9 mouse cellular contexts compared by ENCODE assay signal in genomic region chr8:11701033-11701362, GRCm38 (mm10). TPM values are rescaled to one million over a fixed set of nuclear protein-coding genes. Genes with fewer than 3 reads are reported as not detected.
A peak's percentile ranks its signal among the peaks of the same experiment; 100 is the strongest.
DNase-seq lines count a peak whose midpoint lies in the region; ATAC-seq lines count a peak whose summit lies in the region.
"Had no signal": no experiment of that assay in that cellular context is flagged by ENCODE, and none has a peak within 500 bp of the region (broad histone marks: within the 10 kb centered on the region; RNA-seq: fewer than 3 reads in every experiment).

1700016D06Rik (minus strand) TSS chr8:11701063.

- intact Hi-C loops in heart, postnatal 25 days (cut with DNase I) = loop anchor here (2.0 to 5.0 kb wide), 4 partner anchors 69 to 194 kb away; no protein-coding TSS in a partner anchor
- intact Hi-C loops in left cerebral cortex, postnatal 4 days (cut with DNase I) = loop anchor here (10.0 kb wide), 1 partner anchor 146 kb away; the partner anchor contains the start of genes Cars2 and Ing1

- H3K4me1 ChIP-seq in heart, embryonic 15.5 days (replicated peaks) = peaks cover 13% of the 10 kb centered on the region
- H3K4me1 ChIP-seq in embryonic facial prominence, embryonic 11.5 days (ENCODE audit: control insufficient read depth, insufficient read depth, low read length) = no peaks in the 10 kb centered on the region
- H3K4me1 ChIP-seq in hindbrain, embryonic 16.5 days (ENCODE audit: control insufficient read depth, insufficient read depth, low read depth, low read length) = peaks cover 4% of the 10 kb centered on the region; the same call in 1 of the 2 replicates
- H3K4me1 ChIP-seq in midbrain, embryonic 14.5 days (ENCODE audit: control insufficient read depth, insufficient read depth, low read length) = no peaks in the 10 kb centered on the region

- H3K27ac ChIP-seq in heart, embryonic 15.5 days = peak within 1 kb of the TSS; percentile 48
- H3K27ac ChIP-seq in embryonic facial prominence, embryonic 11.5 days (replicated peaks; ENCODE audit: low read depth, low read length) = no peak within 1 kb of the TSS
- no peak within 1 kb of the TSS for H3K27ac ChIP-seq in hindbrain, embryonic 16.5 days (ENCODE audit: low read depth, low read length)
- H3K27ac ChIP-seq in midbrain, embryonic 14.5 days (replicated peaks; ENCODE audit: low read depth, low read length) = no peak within 1 kb of the TSS
- H3K27ac ChIP-seq: left cerebral cortex, adult 2 months had no signal

- no peak for DNase-seq in heart, postnatal 25 days (ENCODE audit: low spot score)
- no peak for DNase-seq in embryonic facial prominence, embryonic 11.5 days (ENCODE audit: low spot score)
- DNase-seq in midbrain, embryonic 14.5 days = no peak
- no peak for DNase-seq in B cell, adult 2 months
- no peak for DNase-seq in adrenal gland, postnatal 25 days
- no peak for DNase-seq in left cerebral cortex, postnatal 4 days

- H3K9ac ChIP-seq in heart, embryonic 15.5 days = peak within 1 kb of the TSS; percentile 16; the same call in 1 of the 2 replicates
- peak within 1 kb of the TSS; percentile 40 for H3K9ac ChIP-seq in embryonic facial prominence, embryonic 11.5 days (replicated peaks; ENCODE audit: low read length)
- peak within 1 kb of the TSS; percentile 56 for H3K9ac ChIP-seq in hindbrain, embryonic 16.5 days (ENCODE audit: low read depth, low read length)
- H3K9ac ChIP-seq in midbrain, embryonic 14.5 days (replicated peaks; ENCODE audit: low read length) = peak within 1 kb of the TSS; percentile 42; the same call in 1 of the 2 replicates

- H3K9me3 ChIP-seq in heart, embryonic 15.5 days (replicated peaks) = no peaks in the 10 kb centered on the region
- H3K9me3 ChIP-seq in embryonic facial prominence, embryonic 11.5 days (replicated peaks; ENCODE audit: control insufficient read depth, low read length) = no peaks in the 10 kb centered on the region
- no peaks in the 10 kb centered on the region for H3K9me3 ChIP-seq in hindbrain, embryonic 16.5 days (ENCODE audit: control insufficient read depth, low read length)
- no peaks in the 10 kb centered on the region for H3K9me3 ChIP-seq in midbrain, embryonic 14.5 days (ENCODE audit: control insufficient read depth, low read length)

- H3K4me2 ChIP-seq in heart, embryonic 15.5 days = peak within 1 kb of the TSS; percentile 57
- H3K4me2 ChIP-seq in embryonic facial prominence, embryonic 11.5 days (ENCODE audit: low read depth, low read length) = peak within 1 kb of the TSS; percentile 36
- peak within 1 kb of the TSS; percentile 58 for H3K4me2 ChIP-seq in hindbrain, embryonic 16.5 days (ENCODE audit: low read length)
- peak within 1 kb of the TSS; percentile 46 for H3K4me2 ChIP-seq in midbrain, embryonic 14.5 days (ENCODE audit: low read length)

- ATAC-seq in heart, embryonic 15.5 days (replicated peaks; ENCODE audit: insufficient number of reproducible peaks, insufficient read depth, low FRiP score, low read depth) = no peak
- ATAC-seq in embryonic facial prominence, embryonic 11.5 days (replicated peaks; ENCODE audit: insufficient number of reproducible peaks, low FRiP score, low TSS enrichment, low read depth) = no peak
- ATAC-seq in hindbrain, embryonic 16.5 days = no peak
- no peak for ATAC-seq in midbrain, embryonic 14.5 days (ENCODE audit: low FRiP score, low TSS enrichment)

- peak within 1 kb of the TSS; percentile 27 for H3K4me3 ChIP-seq in heart, embryonic 15.5 days
- no peak within 1 kb of the TSS; the same call in 1 of the 2 replicates for H3K4me3 ChIP-seq in embryonic facial prominence, embryonic 11.5 days (ENCODE audit: low read depth, low read length)
- H3K4me3 ChIP-seq in hindbrain, embryonic 16.5 days (ENCODE audit: low read length) = peak within 1 kb of the TSS; percentile 28
- H3K4me3 ChIP-seq in midbrain, embryonic 14.5 days (replicated peaks; ENCODE audit: low read depth, low read length) = 0 out of 2 replicates have a peak within 1 kb of the TSS, but pooled peaks have one; percentile 13
- H3K4me3 ChIP-seq: left cerebral cortex, adult 2 months had no signal

- 0 out of 2 replicates have a peak, but pooled peaks cover 4% of the 10 kb centered on the region for H3K27me3 ChIP-seq in heart, embryonic 15.5 days
- H3K27me3 ChIP-seq in embryonic facial prominence, embryonic 11.5 days (ENCODE audit: control insufficient read depth, insufficient read depth, low read length) = no peaks in the 10 kb centered on the region; the same call in 1 of the 2 replicates
- peaks cover 2% of the 10 kb centered on the region; the same call in 1 of the 2 replicates for H3K27me3 ChIP-seq in hindbrain, embryonic 16.5 days (replicated peaks; ENCODE audit: control insufficient read depth, insufficient read depth, low read length)
- H3K27me3 ChIP-seq in midbrain, embryonic 14.5 days (ENCODE audit: control insufficient read depth, insufficient read depth, low read length) = peaks cover 5% of the 10 kb centered on the region; the same call in 1 of the 2 replicates

- no peaks in the 10 kb centered on the region for H3K36me3 ChIP-seq in heart, embryonic 15.5 days
- H3K36me3 ChIP-seq in embryonic facial prominence, embryonic 11.5 days (replicated peaks; ENCODE audit: control insufficient read depth, insufficient read depth, low read depth, low read length) = no peaks in the 10 kb centered on the region
- H3K36me3 ChIP-seq in hindbrain, embryonic 16.5 days (ENCODE audit: control insufficient read depth, insufficient read depth, low read length) = no peaks in the 10 kb centered on the region
- no peaks in the 10 kb centered on the region for H3K36me3 ChIP-seq in midbrain, embryonic 14.5 days (ENCODE audit: control insufficient read depth, insufficient read depth, low read length)

- 64% methylated on average over 6 of the region's 6 CpGs for WGBS in heart, embryonic 15.5 days
- 61% methylated on average over 6 of the region's 6 CpGs for WGBS in embryonic facial prominence, embryonic 11.5 days
- WGBS in hindbrain, embryonic 16.5 days = 67% methylated on average over 6 of the region's 6 CpGs
- WGBS in midbrain, embryonic 14.5 days = 69% methylated on average over 6 of the region's 6 CpGs

RNA-seq across cellular contexts. Expression of gene 1700016D06Rik, which starts in this region (rescaled TPM):
- polyA plus RNA-seq in heart, embryonic 15.5 days (2015; fragmentation: Nextera tagmentation; extraction: Ambion mirVana) = not detected in 2 replicates
- not detected for total RNA-seq in heart, postnatal 25 days (2021)
- polyA plus RNA-seq in embryonic facial prominence, embryonic 11.5 days (2014; fragmentation: Nextera tagmentation; extraction: Ambion mirVana) = not detected in 2 replicates
- 0.22 TPM in 1 of 2 replicates, not detected in the other for polyA plus RNA-seq in hindbrain, embryonic 16.5 days (2015; fragmentation: Nextera tagmentation; extraction: Ambion mirVana)
- polyA plus RNA-seq in midbrain, embryonic 14.5 days (2014; fragmentation: Nextera tagmentation; extraction: Ambion mirVana) = not detected in 2 replicates
- total RNA-seq in adrenal gland, postnatal 25 days (2021) = not detected in 2 replicates
- not detected for total RNA-seq in left cerebral cortex, postnatal 4 days (2021)
- total RNA-seq: left cerebral cortex, adult 2 months had no signal
